Mouse (Mus musculus): ENCODE data around the gene Ovol3. TPM values are rescaled to one million over a fixed set of nuclear protein-coding genes. Genes with fewer than 3 reads are reported as not detected.
"Not testable (repeated sequence)": the region's sequence is repeated elsewhere in the genome, so short reads cannot be mapped to it uniquely, and the experiment has no call there.

The Ovol3 gene
- total RNA-seq, 1 experiment from 2014 or later, result not detected

DNA sequence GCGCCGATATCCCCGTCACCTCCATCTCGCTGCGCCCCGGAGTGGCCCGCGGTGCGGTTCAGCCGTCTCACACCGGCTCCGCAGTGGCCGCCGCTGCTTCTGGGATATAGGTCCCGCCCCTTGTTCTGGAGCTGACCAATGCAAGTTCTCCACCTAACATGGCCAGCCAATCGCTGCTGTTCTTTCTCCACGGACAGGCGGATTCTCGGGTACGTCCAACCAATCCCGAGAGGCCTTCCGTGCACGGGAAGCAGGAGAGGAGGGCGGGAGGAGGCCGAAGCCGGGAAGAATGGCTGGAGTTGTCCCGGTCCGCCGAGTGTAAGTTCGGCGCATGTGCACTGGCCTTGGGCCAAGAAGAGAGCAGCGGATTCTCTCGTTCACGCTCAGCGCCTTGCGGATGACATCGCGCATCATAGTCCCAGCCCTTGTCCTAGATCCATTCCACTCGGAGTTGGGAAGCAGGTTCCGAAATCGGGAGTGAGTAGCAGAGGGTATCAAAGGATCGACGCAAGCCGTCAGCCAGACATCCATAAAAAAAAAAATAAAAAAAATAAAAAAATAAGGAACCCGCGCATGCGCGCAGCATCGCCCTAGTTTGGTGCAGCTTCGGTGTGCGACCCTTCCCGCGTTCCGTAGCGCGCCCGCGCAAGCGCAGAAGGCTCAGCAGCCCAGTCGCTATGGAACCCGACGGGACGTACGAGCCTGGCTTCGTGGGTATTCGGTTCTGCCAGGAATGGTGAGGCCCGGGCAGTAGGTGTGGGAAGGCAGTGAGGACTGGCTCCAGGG, 3.7 kb downstream of the Ovol3 start, which contains the start of the genes Polr2i and Tbcb:
Gene Polr2i, plus strand, starts transcription at position 280 of the 786 bp plus-strand sequence.
Gene Tbcb, minus strand, starts transcription at position 604 of the 786 bp plus-strand sequence.
- ATAC-seq (replicated peaks; ENCODE audit: insufficient number of reproducible peaks, low FRiP score, low TSS enrichment, poor library complexity, severe bottlenecking), result peak; percentile 94

DNA sequence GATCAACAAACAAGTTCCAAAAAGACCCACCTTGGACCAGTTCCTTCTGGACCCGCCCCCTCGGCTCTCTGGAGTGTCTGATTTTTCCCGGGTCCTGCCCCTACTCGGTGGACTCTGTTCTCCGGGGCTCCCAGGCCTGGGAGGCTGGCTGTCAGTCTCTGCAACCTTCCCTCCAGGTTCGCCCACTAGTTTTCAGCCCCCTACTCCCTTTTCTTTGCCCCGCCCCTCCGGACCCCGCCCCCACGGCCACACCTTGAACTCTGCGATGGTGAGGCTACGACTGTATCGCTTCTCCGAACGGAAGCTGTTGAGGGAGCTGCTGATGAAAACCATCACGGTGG, 4.2 kb downstream of the Ovol3 start:
- ATAC-seq (replicated peaks; ENCODE audit: insufficient number of reproducible peaks, low FRiP score, low TSS enrichment, poor library complexity, severe bottlenecking), result no peak

DNA sequence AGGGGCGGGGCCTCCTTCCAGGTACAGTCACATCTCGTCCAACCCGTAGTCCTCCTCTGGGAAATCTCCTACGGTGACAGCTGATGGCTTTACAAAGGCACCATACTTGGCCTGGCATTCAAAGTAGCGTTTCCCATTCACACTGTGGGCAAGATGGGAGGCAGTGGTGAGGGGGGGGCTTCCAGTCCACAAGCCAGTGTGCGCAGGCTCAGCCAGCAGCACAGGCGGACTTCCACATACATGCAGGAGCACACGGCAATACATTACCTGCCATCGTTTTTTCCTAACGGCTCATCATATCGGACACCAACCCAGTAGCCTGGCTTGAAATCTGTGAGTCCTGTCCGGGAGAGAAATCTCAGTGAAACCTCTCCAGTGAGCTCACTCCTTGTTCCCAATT, 11.3 kb downstream of the Ovol3 start:
- ATAC-seq (replicated peaks; ENCODE audit: insufficient number of reproducible peaks, low FRiP score, low TSS enrichment, poor library complexity, severe bottlenecking), result no peak

DNA sequence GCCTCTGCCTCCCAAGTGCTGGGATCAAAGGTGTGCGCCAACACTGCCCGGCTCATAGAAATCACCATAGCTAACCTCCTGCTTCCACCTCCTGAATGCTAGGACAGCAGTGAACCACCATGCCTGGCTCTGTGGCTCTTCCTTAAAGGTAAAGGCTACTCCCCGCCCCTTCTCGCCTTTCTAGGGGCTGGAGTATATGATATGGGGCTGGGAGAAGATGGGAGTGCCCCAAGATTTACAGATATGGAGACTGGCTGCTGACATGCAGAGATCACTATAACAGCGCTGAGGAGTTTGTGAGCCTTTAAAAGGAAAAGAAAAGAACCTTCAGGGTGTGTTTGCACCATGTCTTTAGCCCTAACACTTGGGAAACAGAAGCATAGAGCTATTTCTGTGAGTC, 13.3 kb downstream of the Ovol3 start:
- ATAC-seq (replicated peaks; ENCODE audit: insufficient number of reproducible peaks, low FRiP score, low TSS enrichment, poor library complexity, severe bottlenecking), result no peak

DNA sequence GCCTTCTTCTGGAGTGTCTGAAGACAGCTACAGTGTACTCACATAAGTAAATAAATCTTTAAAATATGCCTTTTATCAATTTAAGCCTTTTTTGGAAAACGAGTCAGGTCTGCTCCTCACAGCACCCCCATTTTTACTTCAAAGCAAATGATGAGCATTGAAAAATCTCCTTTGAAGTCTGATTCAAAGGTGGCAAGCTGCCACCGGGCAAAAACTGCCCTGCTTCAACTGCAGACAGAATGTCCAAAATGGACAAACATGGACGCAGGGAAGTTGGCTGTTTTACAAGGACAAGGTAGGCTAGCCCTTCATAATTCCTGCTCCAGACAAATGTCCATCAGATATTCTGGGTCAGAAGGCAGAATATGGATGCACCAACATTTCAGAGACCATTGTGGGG, 14.1 kb downstream of the Ovol3 start:
- no peak for ATAC-seq (replicated peaks; ENCODE audit: insufficient number of reproducible peaks, low FRiP score, low TSS enrichment, poor library complexity, severe bottlenecking)

DNA sequence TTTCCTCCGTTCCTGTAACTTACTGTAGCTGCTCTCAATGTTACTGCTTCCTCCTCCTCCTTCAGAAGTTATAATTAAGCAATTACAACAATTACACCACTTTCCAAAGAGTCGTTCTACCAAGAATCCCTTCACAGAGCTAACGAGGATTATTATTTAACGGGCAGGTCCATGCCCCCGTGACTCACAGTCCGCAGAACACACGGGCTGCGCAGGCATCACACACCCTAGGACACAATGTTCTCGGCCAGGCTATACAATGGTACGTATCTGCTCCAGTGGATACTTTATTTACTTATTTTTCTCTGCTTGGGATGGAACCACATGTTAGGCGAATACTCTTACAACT, 15.5 kb downstream of the Ovol3 start:
- 0 out of 2 replicates have a peak, but pooled peaks have one; percentile 16 for ATAC-seq (replicated peaks; ENCODE audit: insufficient number of reproducible peaks, low FRiP score, low TSS enrichment, poor library complexity, severe bottlenecking)

DNA sequence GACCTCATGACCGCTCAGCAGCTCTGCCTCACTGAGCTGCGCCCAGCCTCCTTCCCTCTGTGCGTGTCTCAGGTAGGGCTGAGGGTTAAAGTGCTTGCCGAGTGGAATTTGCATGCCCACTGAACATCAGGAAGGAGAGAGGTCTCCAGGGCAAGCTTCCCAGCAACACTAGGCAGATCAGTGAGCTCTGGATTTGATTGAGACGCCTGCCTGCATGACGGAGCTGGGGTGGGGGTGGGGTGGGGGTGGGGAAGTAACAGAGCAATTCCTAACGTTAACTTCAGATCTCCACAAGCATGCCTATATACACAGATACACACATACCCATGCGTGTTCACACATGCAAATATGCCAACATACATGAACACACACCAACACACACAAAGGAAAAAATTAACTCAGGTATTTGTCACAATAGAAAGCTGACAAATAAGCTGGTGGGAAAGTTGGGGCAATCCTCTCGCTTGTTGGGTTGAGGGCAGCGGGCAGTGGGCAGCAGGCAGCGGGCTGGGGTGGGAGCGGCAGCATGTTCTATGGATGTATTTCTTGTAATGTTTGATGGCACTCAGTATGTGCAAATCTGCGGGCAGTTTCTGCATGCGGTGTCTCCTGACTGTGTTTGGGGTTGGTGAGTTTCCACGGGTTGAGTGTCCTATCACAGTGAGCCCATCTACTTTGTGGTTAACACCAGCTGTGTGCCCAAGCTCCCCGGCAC, 16.1 kb downstream of the Ovol3 start:
- ATAC-seq (replicated peaks; ENCODE audit: insufficient number of reproducible peaks, low FRiP score, low TSS enrichment, poor library complexity, severe bottlenecking), result peak; percentile 23; the same call in 1 of the 2 replicates

DNA sequence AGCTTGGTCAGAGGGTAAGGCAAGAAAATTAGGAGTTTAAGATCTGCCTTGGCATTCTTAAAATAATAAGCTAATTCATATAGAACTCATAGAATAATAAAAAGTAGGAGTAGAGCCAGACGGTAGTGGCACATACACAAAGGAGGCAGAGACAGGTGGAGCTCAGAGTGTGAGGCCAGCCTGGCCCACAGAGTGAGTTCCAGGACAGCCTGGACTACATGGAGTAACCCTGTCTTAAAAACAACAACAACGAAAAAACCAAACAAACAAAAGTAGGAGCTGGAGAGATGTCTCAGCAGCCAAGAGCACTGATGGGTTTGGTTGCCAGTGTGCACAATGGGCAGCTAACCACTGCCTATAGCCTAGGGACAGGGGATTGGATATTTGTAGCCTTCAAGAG, 18.2 kb downstream of the Ovol3 start:
- ATAC-seq (replicated peaks; ENCODE audit: insufficient number of reproducible peaks, low FRiP score, low TSS enrichment, poor library complexity, severe bottlenecking), result no peak

DNA sequence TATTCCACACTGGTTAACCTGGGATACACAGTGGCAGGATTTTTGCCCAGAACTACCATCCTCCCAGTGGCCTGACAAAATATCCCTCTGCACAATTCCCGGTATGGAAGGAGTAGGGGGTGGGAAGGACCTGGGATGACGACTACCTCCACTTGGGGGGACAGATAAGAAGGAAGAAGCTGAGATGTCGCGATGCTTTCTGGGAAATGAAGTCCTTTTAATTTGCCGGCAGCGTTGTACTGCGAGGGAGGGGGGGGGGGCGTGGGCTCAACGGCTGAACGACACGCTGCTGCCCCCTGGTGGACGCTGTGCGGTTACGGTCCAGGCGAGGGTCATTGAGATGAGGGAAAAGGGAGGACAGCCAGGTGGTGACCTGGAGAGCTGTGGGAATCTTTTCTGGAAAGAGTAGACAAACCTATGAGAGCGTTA, 18.8 kb downstream of the Ovol3 start:
- ATAC-seq (replicated peaks; ENCODE audit: insufficient number of reproducible peaks, low FRiP score, low TSS enrichment, poor library complexity, severe bottlenecking), result peak; percentile 72

DNA sequence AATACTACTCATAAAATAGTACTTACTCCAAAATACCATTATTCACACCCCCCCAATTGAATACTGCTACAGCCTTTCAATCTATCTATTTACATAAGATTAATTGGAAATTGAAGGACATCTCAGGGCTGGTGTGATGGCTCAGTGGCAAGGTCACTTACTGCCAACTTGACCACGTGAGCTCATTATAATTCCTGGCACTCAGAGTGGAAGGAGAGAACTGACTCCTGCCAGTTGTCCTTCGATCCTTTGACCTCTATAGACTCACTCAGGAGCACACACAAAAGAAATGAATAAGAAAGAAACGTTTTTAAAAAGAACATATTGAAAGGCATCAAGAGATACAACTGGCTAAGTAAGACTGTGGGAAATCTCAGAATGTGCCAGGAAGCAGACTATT, 19.6 kb downstream of the Ovol3 start:
- ATAC-seq (replicated peaks; ENCODE audit: insufficient number of reproducible peaks, low FRiP score, low TSS enrichment, poor library complexity, severe bottlenecking), result no peak

DNA sequence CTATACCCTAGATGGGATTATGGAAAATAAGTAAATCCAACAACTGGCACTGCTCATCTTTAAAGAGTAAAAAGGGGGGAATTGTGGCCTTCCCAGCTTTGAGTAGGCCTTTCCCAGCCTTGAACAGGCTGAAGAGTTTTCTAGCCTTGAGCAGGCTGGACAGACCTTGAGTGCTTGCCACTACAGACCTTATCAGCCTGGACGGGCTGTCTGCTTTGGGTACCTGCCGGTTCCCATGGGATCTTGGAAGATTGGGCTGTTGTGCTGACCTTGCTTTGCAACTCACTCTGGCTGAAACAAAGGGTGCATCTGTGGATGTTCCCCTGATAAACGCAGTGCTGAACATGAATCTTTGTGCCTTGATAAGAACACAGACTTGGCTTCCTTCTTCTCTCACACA, 21.6 kb downstream of the Ovol3 start:
- no peak for ATAC-seq (replicated peaks; ENCODE audit: insufficient number of reproducible peaks, low FRiP score, low TSS enrichment, poor library complexity, severe bottlenecking)

DNA sequence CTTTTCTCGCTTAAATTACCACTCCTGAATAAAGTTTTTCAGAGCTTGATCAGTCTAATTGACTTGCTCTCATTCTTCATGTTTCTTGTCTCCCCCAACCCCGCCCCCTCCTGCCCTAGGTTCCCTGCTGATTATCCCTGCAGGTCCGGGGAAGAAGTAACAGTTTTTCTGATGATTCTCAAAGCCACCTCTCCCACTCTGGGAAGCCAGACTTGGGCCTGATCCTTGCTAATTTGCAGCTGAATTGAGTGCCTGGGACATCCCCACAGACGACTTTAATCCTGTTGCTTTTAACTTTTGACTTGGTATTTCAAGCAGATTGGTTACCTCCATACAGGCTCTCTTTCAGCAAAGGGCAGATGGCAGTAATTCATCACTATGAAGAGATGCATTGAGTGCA, 24.5 kb downstream of the Ovol3 start:
- no peak for ATAC-seq (replicated peaks; ENCODE audit: insufficient number of reproducible peaks, low FRiP score, low TSS enrichment, poor library complexity, severe bottlenecking)

DNA sequence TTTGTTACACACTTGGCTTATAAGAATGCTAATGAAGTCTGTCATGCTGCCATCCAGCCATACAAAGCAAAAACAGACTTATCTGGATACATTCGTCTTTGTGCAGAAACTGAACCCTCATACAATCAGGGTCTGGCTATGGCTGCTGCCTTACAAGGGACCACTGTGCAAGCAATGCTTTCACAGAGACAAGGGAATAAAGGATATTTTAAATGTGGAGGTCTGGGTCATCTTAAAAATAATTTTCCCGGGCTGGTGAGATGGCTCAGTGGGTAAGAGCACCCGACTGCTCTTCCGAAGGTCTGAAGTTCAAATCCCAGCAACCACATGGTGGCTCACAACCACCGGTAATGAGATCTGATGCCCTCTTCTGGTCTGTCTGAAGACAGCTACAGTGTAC, 29.2 kb downstream of the Ovol3 start:
- ATAC-seq (replicated peaks; ENCODE audit: insufficient number of reproducible peaks, low FRiP score, low TSS enrichment, poor library complexity, severe bottlenecking), result not testable (repeated sequence)

DNA sequence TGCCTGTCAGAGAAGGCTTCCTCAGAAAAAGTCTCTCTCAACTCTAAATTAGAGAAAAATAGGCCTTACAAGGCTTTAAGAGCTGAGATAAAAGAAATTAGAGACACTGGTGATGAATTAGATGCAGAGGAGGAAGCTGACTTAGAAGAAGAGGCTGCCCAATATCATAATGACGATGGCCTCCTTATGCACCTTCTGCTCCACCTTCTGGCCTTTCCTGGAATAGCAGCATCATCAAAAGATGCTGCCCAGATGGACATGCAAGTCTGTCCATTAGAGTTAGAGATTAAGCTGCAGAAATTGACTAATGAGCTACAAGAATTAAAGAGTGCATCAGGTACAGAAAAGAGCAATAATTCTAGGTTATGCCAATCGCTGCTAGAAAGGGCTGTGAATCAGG, 30.1 kb downstream of the Ovol3 start:
- peak; percentile 93 for ATAC-seq (replicated peaks; ENCODE audit: insufficient number of reproducible peaks, low FRiP score, low TSS enrichment, poor library complexity, severe bottlenecking)

DNA sequence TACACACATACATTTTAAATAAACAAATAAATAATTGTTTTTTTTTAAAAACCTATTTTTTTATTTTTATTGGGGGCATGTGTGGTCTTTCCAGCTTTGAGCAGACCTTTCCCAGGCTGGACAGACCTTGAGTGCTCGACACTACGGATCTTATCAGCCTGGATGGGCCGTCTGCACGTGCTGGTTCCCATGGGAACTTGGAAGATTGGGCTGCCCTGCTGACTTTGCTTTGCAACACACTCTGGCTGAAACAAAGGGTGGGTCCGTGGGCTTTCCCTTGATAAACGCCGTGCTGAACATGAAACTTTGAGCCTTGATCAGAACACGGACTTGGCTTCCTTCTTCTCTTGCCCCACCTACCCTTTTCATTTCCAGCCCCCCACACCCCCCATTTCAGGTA, 31.1 kb downstream of the Ovol3 start:
- no peak for ATAC-seq (replicated peaks; ENCODE audit: insufficient number of reproducible peaks, low FRiP score, low TSS enrichment, poor library complexity, severe bottlenecking)

DNA sequence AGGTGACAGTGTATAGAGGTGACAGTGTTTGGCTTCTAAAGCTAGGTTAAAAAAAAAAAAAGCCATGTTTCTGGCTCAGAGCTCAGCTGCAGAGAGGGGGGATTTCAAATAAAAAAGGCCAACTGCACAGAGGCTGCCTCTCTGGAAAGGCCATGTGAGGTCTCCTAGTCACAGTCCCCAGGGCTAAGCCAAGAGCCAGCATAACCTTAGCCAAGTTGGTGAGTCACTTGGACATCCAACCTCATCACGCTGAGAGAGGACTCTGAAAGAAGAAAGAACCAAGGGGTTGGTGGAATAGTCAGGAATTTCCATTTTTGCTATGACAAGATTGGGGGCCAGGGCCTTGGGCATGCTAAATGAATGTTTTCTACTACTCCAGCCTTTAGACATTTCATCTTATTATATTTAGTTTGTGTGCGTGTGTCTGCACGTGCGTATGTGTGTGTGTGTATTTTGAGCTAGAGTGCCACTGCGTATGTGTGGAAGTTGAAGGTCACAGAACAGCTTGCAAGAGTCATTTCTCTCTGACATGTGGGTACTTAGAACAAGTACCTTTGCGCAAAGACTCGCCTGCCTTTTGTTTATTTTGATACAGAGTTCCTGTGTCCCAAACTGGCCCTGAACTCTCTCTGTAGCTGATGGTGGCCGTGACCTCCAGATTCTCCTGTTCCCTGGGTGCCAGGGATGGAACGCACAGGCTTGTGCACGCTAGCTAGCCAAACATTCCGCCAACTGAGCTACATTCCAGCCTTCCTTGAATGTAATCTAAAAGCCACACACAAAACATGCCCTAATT, 32.4 kb downstream of the Ovol3 start:
- no peak for ATAC-seq (replicated peaks; ENCODE audit: insufficient number of reproducible peaks, low FRiP score, low TSS enrichment, poor library complexity, severe bottlenecking)

DNA sequence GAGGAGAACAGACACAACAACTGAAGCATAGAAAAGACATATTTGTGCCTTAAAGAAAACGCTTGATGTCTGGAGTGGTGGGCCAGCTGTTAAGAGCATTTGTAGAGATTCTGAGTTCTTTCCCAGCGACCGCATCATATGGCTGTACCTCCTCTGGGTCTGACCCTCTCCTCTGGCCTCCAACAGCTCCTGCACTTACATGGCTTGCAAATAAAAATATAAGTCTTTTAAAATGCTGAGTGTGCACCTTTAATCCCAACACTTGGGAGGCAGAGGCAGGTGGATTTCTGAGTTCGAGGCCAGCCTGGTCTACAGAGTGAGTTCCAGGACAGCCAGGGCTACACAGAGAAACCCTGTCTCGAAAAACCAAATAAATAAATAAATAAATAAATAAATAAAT, 34.9 kb downstream of the Ovol3 start:
- not testable (repeated sequence) for ATAC-seq (replicated peaks; ENCODE audit: insufficient number of reproducible peaks, low FRiP score, low TSS enrichment, poor library complexity, severe bottlenecking)

DNA sequence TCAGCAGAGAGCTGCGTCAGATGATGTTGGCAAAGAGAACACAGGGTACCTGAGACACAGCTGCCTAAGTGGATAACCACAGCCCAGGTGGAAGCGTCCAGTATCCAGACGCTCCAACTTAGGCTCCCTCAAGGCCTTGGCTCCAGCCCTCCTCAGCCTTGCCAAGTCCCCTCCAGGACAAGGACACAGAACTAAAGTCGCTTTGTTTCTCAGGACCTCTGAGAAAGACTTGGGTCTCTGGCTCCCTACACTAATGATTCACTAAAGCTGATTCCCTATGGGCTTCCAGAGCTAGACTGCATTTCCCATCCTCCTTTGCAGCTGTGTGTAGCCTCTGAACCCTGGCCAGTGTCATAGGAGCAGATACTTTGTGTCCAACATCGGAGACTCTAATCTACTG, 35.3 kb downstream of the Ovol3 start:
- ATAC-seq (replicated peaks; ENCODE audit: insufficient number of reproducible peaks, low FRiP score, low TSS enrichment, poor library complexity, severe bottlenecking), result no peak

DNA sequence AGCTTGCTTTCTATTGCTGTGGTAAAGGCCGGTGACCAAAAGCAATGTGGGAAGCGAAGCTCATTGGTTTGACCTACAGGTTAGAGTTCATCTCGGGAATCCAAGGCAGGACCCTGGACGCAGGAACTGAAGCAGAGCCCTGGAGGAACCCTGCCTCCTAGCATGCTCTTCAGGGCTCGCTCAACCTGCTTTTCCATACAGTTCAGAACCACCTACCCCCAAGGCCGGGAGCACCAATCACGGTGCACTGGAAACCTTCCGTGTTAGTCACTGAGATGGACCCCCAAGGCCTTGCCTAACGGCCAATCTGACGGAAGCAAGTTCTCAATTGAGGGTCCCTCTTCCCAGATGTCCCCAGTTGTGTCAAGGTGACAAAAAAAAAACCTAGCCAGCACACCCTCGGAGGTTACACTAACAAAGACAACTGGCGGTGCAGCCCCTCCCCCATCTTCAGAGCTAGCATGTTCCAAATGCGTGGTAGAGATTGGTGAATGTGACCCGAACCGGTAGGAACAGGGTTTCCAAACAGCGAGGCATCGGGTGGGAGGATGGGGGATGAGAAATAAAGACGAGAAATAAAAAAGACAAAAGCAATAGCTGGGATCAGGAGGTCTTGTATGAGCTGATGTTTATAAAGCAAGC, 35.9 kb downstream of the Ovol3 start:
- ATAC-seq (replicated peaks; ENCODE audit: insufficient number of reproducible peaks, low FRiP score, low TSS enrichment, poor library complexity, severe bottlenecking), result no peak

All from monocyte, adult 5-6 weeks (primary cell).